Mouse (Mus musculus) heart, postnatal 0 days (tissue): ENCODE measurements at regions not wholly inside any gene's neighbourhood (a gene's known extent, or its start where the extent isn't known, plus 50 kb on each side); places are given as distances from the start of the nearest gene placed in this dataset.
A peak's percentile ranks its signal among the peaks of the same experiment; 100 is the strongest.

Experiments
- ATAC-seq: fragments of 200-750 bp; cut with Nextera tagmentation; 2 replicates; pipeline ENCODE4 v1.8.0; 2017; ENCODE audit warnings: low read depth, moderate number of reproducible peaks, moderate library complexity; ENCODE audit not compliant: insufficient read depth
- DNase-seq: peaks from one replicate; pipeline ENCODE4 v3.0.0-alpha.2; 2016; ENCODE audit warnings: low spot score
- H3K27ac ChIP-seq: fragments of 300-500 bp; sonication (generic); 2 replicates; pipeline ENCODE4 v1.5.1; 2014; ENCODE audit warnings: low read depth, mild to moderate bottlenecking
- H3K27me3 ChIP-seq: fragments of 300-500 bp; sonication (generic); 2 replicates; pipeline ENCODE4 v1.6.1; 2014; ENCODE audit warnings: low read length, mixed read lengths; ENCODE audit not compliant: control insufficient read depth, insufficient read depth
- H3K36me3 ChIP-seq: fragments of 300-500 bp; sonication (generic); replicated peaks from 2 replicates; pipeline ENCODE4 v1.6.1; 2014; ENCODE audit warnings: low read length, mixed read lengths; ENCODE audit not compliant: control insufficient read depth, insufficient read depth
- H3K4me1 ChIP-seq: fragments of 300-500 bp; sonication (generic); 2 replicates; pipeline ENCODE4 v1.6.1; 2014; ENCODE audit warnings: antibody characterized with exemption; ENCODE audit not compliant: control insufficient read depth, insufficient read depth
- H3K4me2 ChIP-seq: fragments of 300-500 bp; sonication (generic); 2 replicates; pipeline ENCODE4 v1.6.1; 2014; ENCODE audit warnings: low read depth, mild to moderate bottlenecking, low read length, moderate library complexity
- H3K4me3 ChIP-seq: fragments of 300-500 bp; sonication (generic); 2 replicates; pipeline ENCODE4 v1.5.1; 2014; ENCODE audit warnings: low read depth, low read length
- H3K9ac ChIP-seq: fragments of 300-500 bp; sonication (generic); replicated peaks from 2 replicates; pipeline ENCODE4 v1.6.1; 2014; ENCODE audit warnings: low read depth, low read length, mixed read lengths
- H3K9me3 ChIP-seq: fragments of 300-500 bp; sonication (generic); replicated peaks from 2 replicates; pipeline ENCODE4 v1.6.1; 2016; ENCODE audit warnings: low read length; ENCODE audit not compliant: control insufficient read depth
- CTCF ChIP-seq: IDR thresholded peaks from 2 replicates; pipeline ENCODE4 v1.5.1; 2016; ENCODE audit warnings: antibody characterized with exemption, control low read depth, low read depth
- EP300 ChIP-seq: IDR thresholded peaks from 2 replicates; pipeline ENCODE4 v1.6.1; 2016; ENCODE audit warnings: antibody characterized with exemption, low read depth
- WGBS: fragments of 180-500 bp; shearing (Covaris S2); extraction: QIAGEN DNeasy Blood & Tissue Kit; methylation state at CpG from one replicate; pipeline ENCODE4 v1.1.7; 2014; 5-methylcytosine and 5-hydroxymethylcytosine counted together

GRCm38 (mm10) chr2:75164987-75165386, 339.4 kb downstream of the Mtx2 start:
- TF ChIP-seq EP300: no peak
- TF ChIP-seq CTCF: no peak
- Histone ChIP-seq H3K9me3 (no peaks in the 10 kb centered on the region), H3K27ac (no peak overlapping the region), H3K9ac (no peak overlapping the region), H3K4me2 (no peak overlapping the region), H3K4me1 (no peaks in the 10 kb centered on the region), H3K4me3 (no peak overlapping the region), H3K36me3 (no peaks in the 10 kb centered on the region), H3K27me3 (no peaks in the 10 kb centered on the region)
- no peak for DNase-seq
- ATAC-seq: no peak
- WGBS: 84% methylated on average over 4 of the region's 4 CpGs

- Histone ChIP-seq H3K27me3 (no peaks in the 10 kb centered on the region), H3K4me3 (no peak overlapping the region), H3K9me3 (no peaks in the 10 kb centered on the region), H3K27ac (no peak overlapping the region), H3K4me2 (no peak overlapping the region), H3K4me1 (no peaks in the 10 kb centered on the region), H3K9ac (no peak overlapping the region), H3K36me3 (no peaks in the 10 kb centered on the region)
- DNase-seq (no peak), ATAC-seq (no peak)
- WGBS: 82% methylated on average over 5 of the region's 5 CpGs
- no peak for TF ChIP-seq EP300
- no peak for TF ChIP-seq CTCF
Observed at GRCm38 (mm10) chr2:75176267-75176666, 350.7 kb downstream of the Mtx2 start.

DNA sequence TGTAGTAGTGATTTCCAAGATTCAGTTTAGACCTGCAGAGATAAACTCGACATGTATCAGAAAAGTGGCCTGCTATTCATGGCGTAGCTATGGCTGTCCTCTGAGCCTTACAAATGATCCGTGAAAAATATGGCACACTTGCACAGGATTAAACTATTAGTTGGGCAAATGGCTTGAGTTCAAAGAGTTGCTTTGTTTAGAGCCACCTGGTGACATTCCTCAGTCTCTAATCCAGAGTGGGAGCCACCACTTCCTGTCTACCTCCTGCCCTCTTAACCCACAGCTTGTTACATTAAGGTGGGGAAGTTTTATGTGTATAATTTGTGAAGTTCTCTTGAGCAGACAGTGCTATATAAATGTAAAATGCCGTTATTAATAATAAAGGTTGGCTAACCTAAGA, 357.7 kb downstream of the Mtx2 start:
- Histone ChIP-seq H3K4me2 (no peak overlapping the region), H3K36me3 (no peaks in the 10 kb centered on the region), H3K9ac (no peak overlapping the region), H3K27me3 (no peaks in the 10 kb centered on the region), H3K9me3 (no peaks in the 10 kb centered on the region), H3K4me1 (no peaks in the 10 kb centered on the region), H3K27ac (no peak overlapping the region), H3K4me3 (no peak overlapping the region)
- TF ChIP-seq CTCF (no peak), EP300 (no peak)
- no peak for DNase-seq
- no peak for ATAC-seq
- WGBS: 67% methylated on average over 4 of the region's 4 CpGs

- H3K9me3 ChIP-seq: no peaks in the 10 kb centered on the region
- H3K36me3 ChIP-seq: no peaks in the 10 kb centered on the region
- 58% methylated on average over 7 of the region's 7 CpGs for WGBS
- H3K27ac ChIP-seq: no peak overlapping the region
- DNase-seq (no peak), ATAC-seq (no peak)
- no peaks in the 10 kb centered on the region for H3K27me3 ChIP-seq
- no peak overlapping the region for H3K9ac ChIP-seq
- no peaks in the 10 kb centered on the region for H3K4me1 ChIP-seq
- no peak for TF ChIP-seq CTCF
- TF ChIP-seq EP300: no peak
- H3K4me2 ChIP-seq: no peak overlapping the region
- H3K4me3 ChIP-seq: no peak overlapping the region
Observed at GRCm38 (mm10) chr2:75202587-75203220, 377.1 kb downstream of the Mtx2 start.

DNA sequence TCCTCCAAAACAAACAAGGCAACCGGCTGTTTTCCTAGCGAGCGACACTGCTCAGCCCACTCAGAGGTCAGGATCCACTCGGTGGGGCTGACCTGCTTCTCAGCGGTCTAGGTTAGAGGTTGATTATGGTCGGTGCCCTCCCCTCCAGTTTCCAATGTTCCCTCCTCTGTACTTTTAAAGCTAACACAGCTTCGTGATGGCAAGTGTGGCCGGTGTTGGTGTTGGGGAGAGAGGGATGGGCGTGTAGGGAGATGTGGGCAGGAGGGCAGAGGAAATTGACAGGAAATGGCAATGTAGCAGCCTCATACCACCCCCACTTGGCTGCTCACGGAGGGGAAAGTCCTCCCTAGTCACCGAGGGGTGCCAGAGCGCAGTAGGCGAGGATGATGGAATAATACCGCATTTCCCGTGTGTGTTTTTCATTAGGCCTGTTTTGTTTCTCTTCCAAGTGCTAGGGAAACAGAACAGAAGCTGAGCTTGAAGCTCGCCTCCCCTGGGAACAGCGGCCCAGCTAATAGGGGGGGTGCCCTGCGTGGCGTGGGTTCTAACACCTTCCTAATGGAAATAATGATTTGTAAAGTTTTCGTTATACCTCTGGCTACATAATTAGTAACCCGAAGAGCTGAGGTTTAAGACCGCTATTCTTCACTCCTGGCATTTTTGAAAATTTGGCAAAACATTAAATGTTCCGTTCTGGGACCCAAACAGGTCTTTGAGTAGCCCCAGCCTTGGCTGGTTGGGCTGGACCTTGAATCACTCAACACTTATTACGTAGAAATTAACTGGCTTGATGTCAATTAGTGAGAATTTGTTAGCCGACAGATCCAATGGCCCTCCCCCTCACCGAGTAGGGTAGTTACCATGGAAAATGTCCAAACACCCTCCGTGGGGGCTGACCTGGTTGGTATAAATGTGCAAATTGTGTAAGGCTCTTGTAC, 383.5 kb downstream of the Mtx2 start:
- Histone ChIP-seq H3K4me2 (0 out of 2 replicates have a peak overlapping the region, but pooled peaks have one; percentile 3), H3K36me3 (no peaks in the 10 kb centered on the region), H3K27ac (no peak overlapping the region), H3K9me3 (no peaks in the 10 kb centered on the region), H3K4me3 (no peak overlapping the region), H3K4me1 (no peaks in the 10 kb centered on the region), H3K27me3 (no peaks in the 10 kb centered on the region), H3K9ac (no peak overlapping the region)
- 0 out of 2 replicates have a peak, but pooled peaks have one; percentile 17 for ATAC-seq
- TF ChIP-seq EP300: no peak
- TF ChIP-seq CTCF: no peak
- WGBS: 61% methylated on average over 27 of the region's 27 CpGs
- DNase-seq: no peak
